Mouse (Mus musculus): ENCODE measurements around the gene Dusp19. TPM values are rescaled to one million over a fixed set of nuclear protein-coding genes. Genes with fewer than 3 reads are reported as not detected.
A peak's percentile ranks its signal among the peaks of the same experiment; 100 is the strongest.

Gene Dusp19
- polyA plus RNA-seq, 1 experiment from 2014 or later, result 14.3 TPM

- Histone ChIP-seq H3K4me2 (replicated peaks; ENCODE audit: low read depth, low read length) (no peak overlapping the region), H3K27ac (ENCODE audit: low read length) (no peak overlapping the region), H3K4me3 (ENCODE audit: low read length) (no peak overlapping the region), H3K9ac (replicated peaks; ENCODE audit: low read length) (no peak overlapping the region), H3K4me1 (ENCODE audit: insufficient read depth, low read length) (no peaks in the 10 kb centered on the region), H3K9me3 (ENCODE audit: low read length) (peaks cover 3% of the 10 kb centered on the region; the same call in 1 of the 2 replicates), H3K36me3 (ENCODE audit: insufficient read depth, low read length) (peaks cover 21% of the 10 kb centered on the region; the same call in 1 of the 2 replicates), H3K27me3 (ENCODE audit: insufficient read depth, low read length) (no peaks in the 10 kb centered on the region)
- ATAC-seq (ENCODE audit: low FRiP score, low TSS enrichment), result no peak
- 94% methylated on average over 4 of the region's 4 CpGs for WGBS
These were observed 7.7 kb downstream of the Dusp19 start for GRCm38 (mm10) chr2:80624523-80624922.

GRCm38 (mm10) chr2:80632336-80633026 is 15.6 kb downstream of the Dusp19 start:
- no peak overlapping the region for H3K4me2 ChIP-seq (replicated peaks; ENCODE audit: low read depth, low read length)
- no peak overlapping the region for H3K4me3 ChIP-seq (ENCODE audit: low read length)
- H3K9ac ChIP-seq (replicated peaks; ENCODE audit: low read length), result no peak overlapping the region
- no peak overlapping the region for H3K27ac ChIP-seq (ENCODE audit: low read length)
- H3K9me3 ChIP-seq (ENCODE audit: low read length), result no peaks in the 10 kb centered on the region
- 91% methylated on average over 13 of the region's 13 CpGs for WGBS
- no peak for ATAC-seq (ENCODE audit: low FRiP score, low TSS enrichment)
- no peaks in the 10 kb centered on the region for H3K27me3 ChIP-seq (ENCODE audit: insufficient read depth, low read length)
- no peaks in the 10 kb centered on the region for H3K4me1 ChIP-seq (ENCODE audit: insufficient read depth, low read length)
- H3K36me3 ChIP-seq (ENCODE audit: insufficient read depth, low read length), result peaks cover 7% of the 10 kb centered on the region; the same call in 1 of the 2 replicates

- H3K27ac ChIP-seq (ENCODE audit: low read length), result peak overlapping the region; percentile 66; the same call in 1 of the 2 replicates
- peaks cover 5% of the 10 kb centered on the region; the same call in 1 of the 2 replicates for H3K4me1 ChIP-seq (ENCODE audit: insufficient read depth, low read length)
- H3K36me3 ChIP-seq (ENCODE audit: insufficient read depth, low read length), result peaks cover 4% of the 10 kb centered on the region
- WGBS, result under 1% methylated on average over 45 of the region's 45 CpGs
- H3K4me3 ChIP-seq (ENCODE audit: low read length), result peak overlapping the region; percentile 78
- no peaks in the 10 kb centered on the region for H3K27me3 ChIP-seq (ENCODE audit: insufficient read depth, low read length)
- H3K4me2 ChIP-seq (replicated peaks; ENCODE audit: low read depth, low read length), result peak overlapping the region; percentile 69
- no peaks in the 10 kb centered on the region for H3K9me3 ChIP-seq (ENCODE audit: low read length)
- peak overlapping the region; percentile 75 for H3K9ac ChIP-seq (replicated peaks; ENCODE audit: low read length)
- ATAC-seq (ENCODE audit: low FRiP score, low TSS enrichment), result peak; percentile 97
These were observed 21.8 kb downstream of the Dusp19 start for GRCm38 (mm10) chr2:80638364-80639241.

- Histone ChIP-seq H3K4me1 (ENCODE audit: insufficient read depth, low read length) (peaks cover 5% of the 10 kb centered on the region; the same call in 1 of the 2 replicates), H3K4me3 (ENCODE audit: low read length) (peak overlapping the region; percentile 78), H3K4me2 (replicated peaks; ENCODE audit: low read depth, low read length) (peak overlapping the region; percentile 69), H3K9me3 (ENCODE audit: low read length) (no peaks in the 10 kb centered on the region), H3K27me3 (ENCODE audit: insufficient read depth, low read length) (no peaks in the 10 kb centered on the region), H3K9ac (replicated peaks; ENCODE audit: low read length) (peak overlapping the region; percentile 75), H3K36me3 (ENCODE audit: insufficient read depth, low read length) (peaks cover 11% of the 10 kb centered on the region), H3K27ac (ENCODE audit: low read length) (no peak overlapping the region)
- ATAC-seq (ENCODE audit: low FRiP score, low TSS enrichment), result no peak
- WGBS, result 15% methylated on average over 8 of the region's 8 CpGs
These were observed 22.6 kb downstream of the Dusp19 start for GRCm38 (mm10) chr2:80639398-80639797.

- no peaks in the 10 kb centered on the region for H3K27me3 ChIP-seq (ENCODE audit: insufficient read depth, low read length)
- H3K4me3 ChIP-seq (ENCODE audit: low read length), result no peak overlapping the region
- no peak overlapping the region; the same call in 1 of the 2 replicates for H3K9ac ChIP-seq (replicated peaks; ENCODE audit: low read length)
- no peak for ATAC-seq (ENCODE audit: low FRiP score, low TSS enrichment)
- H3K4me1 ChIP-seq (ENCODE audit: insufficient read depth, low read length), result peaks cover 5% of the 10 kb centered on the region; the same call in 1 of the 2 replicates
- no peak overlapping the region for H3K27ac ChIP-seq (ENCODE audit: low read length)
- peaks cover 14% of the 10 kb centered on the region for H3K36me3 ChIP-seq (ENCODE audit: insufficient read depth, low read length)
- H3K9me3 ChIP-seq (ENCODE audit: low read length), result no peaks in the 10 kb centered on the region
- 46% methylated on average over 3 of the region's 3 CpGs for WGBS
- H3K4me2 ChIP-seq (replicated peaks; ENCODE audit: low read depth, low read length), result peak overlapping the region; percentile 69; the same call in 1 of the 2 replicates
These were observed 23.0 kb downstream of the Dusp19 start for GRCm38 (mm10) chr2:80639864-80640263.

GRCm38 (mm10) chr2:80661414-80661813 is 44.6 kb downstream of the Dusp19 start:
- Histone ChIP-seq H3K27me3 (ENCODE audit: insufficient read depth, low read length) (no peaks in the 10 kb centered on the region), H3K4me1 (ENCODE audit: insufficient read depth, low read length) (no peaks in the 10 kb centered on the region), H3K36me3 (ENCODE audit: insufficient read depth, low read length) (peaks cover 13% of the 10 kb centered on the region), H3K9me3 (ENCODE audit: low read length) (no peaks in the 10 kb centered on the region), H3K4me3 (ENCODE audit: low read length) (no peak overlapping the region), H3K27ac (ENCODE audit: low read length) (no peak overlapping the region), H3K9ac (replicated peaks; ENCODE audit: low read length) (no peak overlapping the region), H3K4me2 (replicated peaks; ENCODE audit: low read depth, low read length) (no peak overlapping the region)
- ATAC-seq (ENCODE audit: low FRiP score, low TSS enrichment), result no peak

- H3K9me3 ChIP-seq (ENCODE audit: low read length), result no peaks in the 10 kb centered on the region
- H3K9ac ChIP-seq (replicated peaks; ENCODE audit: low read length), result no peak overlapping the region
- ATAC-seq (ENCODE audit: low FRiP score, low TSS enrichment), result no peak
- peaks cover 13% of the 10 kb centered on the region for H3K36me3 ChIP-seq (ENCODE audit: insufficient read depth, low read length)
- H3K4me1 ChIP-seq (ENCODE audit: insufficient read depth, low read length), result no peaks in the 10 kb centered on the region
- H3K4me3 ChIP-seq (ENCODE audit: low read length), result no peak overlapping the region
- no peak overlapping the region for H3K27ac ChIP-seq (ENCODE audit: low read length)
- WGBS, result 99% methylated on average over 2 of the region's 2 CpGs
- no peaks in the 10 kb centered on the region for H3K27me3 ChIP-seq (ENCODE audit: insufficient read depth, low read length)
- no peak overlapping the region for H3K4me2 ChIP-seq (replicated peaks; ENCODE audit: low read depth, low read length)
These were observed 45.8 kb downstream of the Dusp19 start for GRCm38 (mm10) chr2:80662682-80663081.

GRCm38 (mm10) chr2:80667396-80667964 is 50.6 kb downstream of the Dusp19 start:
- no peak overlapping the region for H3K9ac ChIP-seq (replicated peaks; ENCODE audit: low read length)
- no peak overlapping the region for H3K27ac ChIP-seq (ENCODE audit: low read length)
- peaks cover 11% of the 10 kb centered on the region; the same call in 1 of the 2 replicates for H3K36me3 ChIP-seq (ENCODE audit: insufficient read depth, low read length)
- WGBS, result 92% methylated on average over 5 of the region's 5 CpGs
- no peak overlapping the region for H3K4me3 ChIP-seq (ENCODE audit: low read length)
- no peaks in the 10 kb centered on the region for H3K27me3 ChIP-seq (ENCODE audit: insufficient read depth, low read length)
- H3K4me2 ChIP-seq (replicated peaks; ENCODE audit: low read depth, low read length), result no peak overlapping the region
- no peak for ATAC-seq (ENCODE audit: low FRiP score, low TSS enrichment)
- H3K9me3 ChIP-seq (ENCODE audit: low read length), result no peaks in the 10 kb centered on the region
- H3K4me1 ChIP-seq (ENCODE audit: insufficient read depth, low read length), result no peaks in the 10 kb centered on the region

- 0 out of 2 replicates have a peak, but pooled peaks cover 6% of the 10 kb centered on the region for H3K36me3 ChIP-seq (ENCODE audit: insufficient read depth, low read length)
- no peaks in the 10 kb centered on the region for H3K9me3 ChIP-seq (ENCODE audit: low read length)
- H3K9ac ChIP-seq (replicated peaks; ENCODE audit: low read length), result no peak overlapping the region
- no peak overlapping the region for H3K4me3 ChIP-seq (ENCODE audit: low read length)
- no peak overlapping the region for H3K4me2 ChIP-seq (replicated peaks; ENCODE audit: low read depth, low read length)
- no peaks in the 10 kb centered on the region for H3K4me1 ChIP-seq (ENCODE audit: insufficient read depth, low read length)
- H3K27ac ChIP-seq (ENCODE audit: low read length), result no peak overlapping the region
- 76% methylated on average over 11 of the region's 11 CpGs for WGBS
- ATAC-seq (ENCODE audit: low FRiP score, low TSS enrichment), result no peak
- no peaks in the 10 kb centered on the region for H3K27me3 ChIP-seq (ENCODE audit: insufficient read depth, low read length)
These were observed 53.2 kb downstream of the Dusp19 start for GRCm38 (mm10) chr2:80669868-80670666.

All from kidney, embryonic 16.5 days (tissue).